Mouse (Mus musculus) brain, embryonic 14.5 days (tissue): Measurements from ENCODE around the gene Wwc2. TPM values are rescaled to one million over a fixed set of nuclear protein-coding genes. Genes with fewer than 3 reads are reported as not detected.

Source experiments
- DNase-seq: peaks from one replicate; pipeline ENCODE4 v3.0.0-alpha.2; 2011; ENCODE audit warnings: low read depth
- CTCF ChIP-seq: fragments of 200-500 bp; IDR thresholded peaks from 2 replicates; pipeline ENCODE4 v1.5.1; 2012; ENCODE audit warnings: inconsistent platforms, mild to moderate bottlenecking, moderate library complexity, borderline replicate concordance; ENCODE audit not compliant: insufficient read depth, insufficient read length; ENCODE audit errors: extremely low read depth
- POLR2A ChIP-seq: fragments of 200-500 bp; IDR thresholded peaks from 2 replicates; pipeline ENCODE4 v1.6.1; 2012; ENCODE audit warnings: mild to moderate bottlenecking, inconsistent platforms, borderline replicate concordance; ENCODE audit not compliant: poor library complexity, insufficient read depth, insufficient read length, severe bottlenecking; ENCODE audit errors: extremely low read depth
- polyA plus RNA-seq: library from polyadenylated mRNA; depleted of rRNA; stranded (reverse); fragments of >200 nt; gene quantifications from 2 replicates; pipeline ENCODE4 v1.2.3, GENCODE M21; 2012

The Wwc2 gene
- polyA plus RNA-seq, 1 experiment, result 6.8 TPM

GRCm38 (mm10) chr8:48001395-48001794 lies 10.7 kb upstream of the Wwc2 start:
- no peak for DNase-seq
- no peak for TF ChIP-seq POLR2A

- no peak for TF ChIP-seq POLR2A
- TF ChIP-seq CTCF, result no peak
- no peak for DNase-seq
These were observed 6.0 kb upstream of the Wwc2 start for GRCm38 (mm10) chr8:47996712-47997111.

- TF ChIP-seq POLR2A (no peak), CTCF (no peak)
These were observed 5.4 kb upstream of the Wwc2 start for GRCm38 (mm10) chr8:47996126-47996525.

DNA sequence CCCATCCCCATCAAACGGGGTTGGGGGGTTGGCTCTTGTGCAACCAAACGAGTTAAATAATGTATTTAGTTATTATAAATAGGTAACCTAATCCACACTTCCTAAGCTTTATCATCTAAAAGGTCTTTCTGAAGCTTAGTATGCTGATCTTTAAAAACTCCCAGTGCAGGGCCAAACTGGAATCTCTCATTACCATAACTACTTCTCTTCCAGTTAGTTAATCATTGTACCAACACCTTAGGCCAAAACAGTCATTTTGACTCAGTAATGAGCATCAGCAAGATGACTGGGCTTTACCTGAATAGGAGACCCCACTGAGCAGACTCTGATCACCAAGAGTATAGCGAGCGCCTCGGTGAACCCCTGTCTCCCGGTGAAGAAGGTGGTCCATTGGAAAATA lies 4.7 kb upstream of the Wwc2 start:
- no peak for DNase-seq
- TF ChIP-seq POLR2A (no peak), CTCF (no peak)

More at GRCm38 (mm10) chr8:47996126-47996525, 5.4 kb upstream of the Wwc2 start:
- DNase-seq, result no peak

- TF ChIP-seq CTCF, result no peak
- TF ChIP-seq POLR2A, result no peak
- no peak for DNase-seq
These were observed 4.0 kb upstream of the Wwc2 start for GRCm38 (mm10) chr8:47994618-47995274.

DNA sequence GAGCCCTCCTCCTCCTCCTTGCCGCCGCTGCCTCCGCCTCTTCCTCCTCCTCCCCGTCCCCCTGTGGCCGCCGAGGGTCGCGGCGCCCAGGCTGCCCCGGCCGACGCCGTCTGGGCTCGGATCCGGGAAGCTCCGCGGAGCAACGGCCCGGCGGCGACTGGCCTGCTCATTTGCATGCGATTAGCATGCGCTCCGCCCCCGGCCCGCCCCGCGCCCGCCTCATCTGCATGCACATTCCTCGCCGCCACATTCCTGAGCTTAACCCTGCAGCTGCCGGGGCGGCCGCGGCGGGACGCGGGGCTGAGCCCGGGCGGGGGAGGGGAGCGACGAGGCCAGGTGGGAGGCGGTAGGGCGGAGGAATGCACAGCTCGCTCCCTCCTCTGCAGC lies 345 bp downstream of the Wwc2 start:
- TF ChIP-seq CTCF (peak; percentile 9; the same call in 1 of the 2 replicates), POLR2A (peak; percentile 86; the same call in 1 of the 2 replicates)
- DNase-seq, result peak; percentile 97

DNA sequence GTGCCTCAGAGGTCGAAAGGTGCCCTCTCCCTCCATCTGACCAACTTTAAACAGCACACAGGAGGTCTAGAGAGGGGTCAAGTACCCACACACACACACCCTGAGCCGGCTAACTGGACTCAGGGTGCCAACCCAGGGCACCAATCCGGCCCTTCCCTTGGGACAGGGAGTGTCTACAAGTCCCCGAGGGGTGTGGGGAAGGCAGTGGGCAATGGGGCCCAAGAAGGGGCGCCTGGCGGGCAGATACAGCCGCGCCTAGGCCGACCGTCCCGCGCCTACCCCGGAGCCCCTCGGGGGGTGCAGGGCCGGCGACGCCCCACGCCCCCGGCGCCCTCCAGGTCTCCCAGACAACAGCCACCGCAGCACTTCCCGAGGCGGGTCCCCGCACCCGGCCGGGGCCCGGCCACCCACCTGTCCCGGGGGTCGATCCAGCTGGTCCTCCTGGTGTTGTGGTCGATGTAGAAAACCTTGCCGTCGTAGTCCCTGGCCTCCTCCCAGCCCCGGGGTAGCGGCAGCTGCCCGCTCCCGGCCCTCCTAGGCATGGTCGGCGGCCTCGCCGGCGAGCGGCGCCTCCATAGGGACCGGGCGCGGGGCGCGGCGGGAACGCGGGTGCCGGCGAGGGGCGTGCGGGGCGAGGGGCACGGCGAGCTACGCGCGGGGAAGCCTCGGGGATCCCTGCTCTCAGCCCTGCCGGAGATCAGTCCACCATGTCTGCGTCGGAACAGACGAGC lies 904 bp downstream of the Wwc2 start:
- peak; percentile 46 for DNase-seq
- TF ChIP-seq POLR2A (no peak), CTCF (no peak)

DNA sequence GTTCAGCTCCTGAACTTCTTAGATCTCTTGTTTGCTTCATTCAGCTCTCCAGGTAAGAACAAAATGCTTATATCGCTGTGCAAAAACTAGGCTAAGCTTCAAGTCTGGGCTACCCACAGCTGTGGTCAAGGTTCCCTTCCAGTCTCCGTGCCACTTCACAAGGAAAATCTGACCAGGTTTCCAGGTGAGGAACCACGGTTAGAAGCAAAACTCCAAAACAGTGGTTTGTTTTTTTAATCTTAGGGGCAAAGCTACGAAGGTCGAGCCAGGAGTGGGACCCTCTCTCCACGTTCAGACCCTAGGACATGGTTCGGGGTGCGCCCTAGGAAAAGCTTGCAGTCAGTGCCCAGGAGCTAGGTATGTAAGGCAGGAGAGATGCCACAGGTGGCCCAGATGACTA lies 1.5 kb downstream of the Wwc2 start:
- TF ChIP-seq POLR2A (no peak), CTCF (no peak)
- no peak for DNase-seq

GRCm38 (mm10) chr8:47988111-47988510 lies 2.6 kb downstream of the Wwc2 start:
- DNase-seq, result no peak
- TF ChIP-seq CTCF, result no peak
- TF ChIP-seq POLR2A, result no peak

DNA sequence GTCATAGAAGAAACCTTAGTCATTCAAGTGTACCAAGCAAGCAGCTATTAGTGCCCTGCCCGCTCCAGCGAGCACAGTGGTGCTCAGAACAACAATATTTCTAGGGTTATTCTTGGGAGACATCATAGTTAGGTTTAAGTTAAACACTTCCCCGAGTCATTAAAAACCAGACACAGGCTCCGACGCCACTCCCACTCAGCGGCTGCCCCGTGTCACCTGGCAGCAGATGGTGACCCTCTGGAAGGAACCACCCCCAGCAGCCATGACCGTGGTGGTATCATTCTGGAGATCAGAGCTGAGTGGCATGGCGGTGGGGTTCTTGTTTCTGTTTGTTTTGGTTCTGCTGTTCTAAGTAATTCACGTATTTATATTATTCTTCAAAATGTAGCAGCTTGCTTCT lies 5.1 kb downstream of the Wwc2 start:
- TF ChIP-seq POLR2A (no peak), CTCF (no peak)
- DNase-seq, result no peak

DNA sequence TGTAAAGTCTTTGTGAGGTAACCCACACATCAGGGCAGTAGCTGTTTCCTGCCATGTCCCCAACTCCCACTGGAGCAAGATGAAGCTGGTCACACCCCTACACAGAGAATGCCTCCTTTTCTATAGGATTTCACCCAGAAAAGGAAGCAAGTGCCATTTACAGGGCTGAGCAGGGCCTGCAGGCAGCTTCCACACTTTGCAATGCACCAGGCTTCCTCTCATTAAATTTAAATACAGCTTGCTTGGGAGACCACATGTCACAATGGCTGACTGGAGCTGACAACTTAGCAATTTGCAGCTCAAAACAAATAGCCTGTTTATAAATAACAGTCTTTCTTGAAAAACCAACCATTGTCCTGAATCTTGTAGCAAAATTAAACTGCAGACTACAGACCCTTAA lies 5.5 kb downstream of the Wwc2 start:
- DNase-seq, result peak; percentile 87
- TF ChIP-seq POLR2A, result no peak
- no peak for TF ChIP-seq CTCF

DNA sequence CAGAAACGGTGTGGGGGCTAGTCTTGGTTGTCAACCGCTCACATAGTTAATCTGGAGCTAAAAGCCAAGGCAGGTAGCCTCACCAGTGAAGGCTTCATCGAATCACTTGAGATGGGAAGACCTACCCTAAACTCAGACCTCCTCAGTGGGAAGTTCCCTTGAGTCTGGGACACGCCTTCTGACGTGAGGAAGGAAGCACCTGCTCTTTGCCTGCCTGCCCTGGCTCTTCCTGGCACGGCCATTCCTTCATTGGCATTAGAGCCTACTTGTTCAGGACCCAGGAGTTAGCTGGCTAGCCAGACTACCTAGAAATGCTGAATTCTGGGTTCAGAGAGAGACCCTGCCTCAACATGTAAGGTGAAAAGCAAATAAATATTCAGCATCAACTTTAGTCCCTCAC lies 9.6 kb downstream of the Wwc2 start:
- DNase-seq, result no peak
- TF ChIP-seq POLR2A (no peak), CTCF (no peak)
